Comparison of ENCODE assay signal across 11 mouse cellular contexts in the genomic region with DNA sequence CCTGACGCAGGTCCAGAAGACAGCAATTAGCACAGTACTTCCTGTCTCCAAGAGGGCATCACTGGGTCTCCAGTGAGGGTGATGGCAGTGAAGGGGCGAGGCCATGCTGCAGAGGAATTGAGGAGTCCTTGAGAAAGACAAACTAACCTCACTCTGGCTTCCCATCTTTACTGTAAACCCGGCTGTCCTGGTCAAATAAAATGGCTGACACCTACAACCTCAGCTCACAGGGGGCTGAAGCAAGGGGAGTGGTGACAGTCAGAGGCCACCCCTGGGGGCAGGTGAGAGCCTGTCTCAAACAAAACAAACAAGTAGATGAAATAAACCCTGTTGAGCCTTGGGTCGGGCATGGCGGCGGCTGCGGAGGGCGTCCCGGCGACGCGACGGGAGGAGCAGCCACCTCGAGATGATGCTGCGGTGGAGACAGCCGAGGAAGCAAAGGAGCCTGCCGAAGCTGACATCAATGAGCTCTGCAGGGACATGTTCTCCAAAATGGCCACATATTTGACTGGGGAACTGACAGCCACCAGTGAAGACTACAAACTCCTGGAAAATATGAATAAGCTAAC. TPM values are rescaled to one million over a fixed set of nuclear protein-coding genes. Genes with fewer than 3 reads are reported as not detected.
DNase-seq lines count a peak whose midpoint lies in the region; ATAC-seq and TF ChIP-seq lines count a peak whose summit lies in the region.
"Had no signal": no experiment of that assay in that cellular context is flagged by ENCODE, and none has a peak within 500 bp of the region (broad histone marks: within the 10 kb centered on the region; RNA-seq: fewer than 3 reads in every experiment).

No protein-coding gene starts in this region.

- no peaks in the 10 kb centered on the region for H3K36me3 ChIP-seq in heart, embryonic 10.5 days
- H3K36me3 ChIP-seq in heart, postnatal 0 days (replicated peaks; ENCODE audit: control insufficient read depth, insufficient read depth, low read length), result no peaks in the 10 kb centered on the region
- H3K36me3 ChIP-seq in liver, embryonic 14.5 days (replicated peaks; ENCODE audit: control insufficient read depth, insufficient read depth, low read depth), result no peaks in the 10 kb centered on the region
- no peaks in the 10 kb centered on the region for H3K36me3 ChIP-seq in midbrain, embryonic 16.5 days (ENCODE audit: control insufficient read depth, insufficient read depth, low read length)
- H3K36me3 ChIP-seq: forebrain, embryonic 12.5 days had no signal

- DNase-seq in heart, embryonic 10.5 days (ENCODE audit: low spot score), result no peak
- no peak for DNase-seq in heart, adult 8-10 months (ENCODE audit: low spot score)
- no peak for DNase-seq in heart, postnatal 0 days (ENCODE audit: low spot score)
- DNase-seq in liver, embryonic 14.5 days (ENCODE audit: low read depth in 3 of 3, low spot score in 3 of 3), result no peak
- DNase-seq in embryo, embryonic 10 days (ENCODE audit: low spot score), result no peak
- DNase-seq in adrenal gland, postnatal 14 days, result no peak
- DNase-seq: kidney, adult 9 months had no signal

- no peaks in the 10 kb centered on the region for H3K9me3 ChIP-seq in heart, embryonic 10.5 days
- no peaks in the 10 kb centered on the region for H3K9me3 ChIP-seq in heart, postnatal 0 days (replicated peaks; ENCODE audit: control insufficient read depth, low read length)
- no peaks in the 10 kb centered on the region for H3K9me3 ChIP-seq in liver, embryonic 14.5 days (ENCODE audit: control insufficient read depth, low read length)
- no peaks in the 10 kb centered on the region for H3K9me3 ChIP-seq in midbrain, embryonic 16.5 days (replicated peaks; ENCODE audit: control insufficient read depth, low read length, poor library complexity, severe bottlenecking)
- H3K9me3 ChIP-seq: forebrain, embryonic 12.5 days had no signal

- peaks cover 29% of the 10 kb centered on the region for H3K4me1 ChIP-seq in heart, embryonic 10.5 days
- peaks cover 29% of the 10 kb centered on the region for H3K4me1 ChIP-seq in heart, postnatal 0 days (ENCODE audit: control insufficient read depth, insufficient read depth)
- H3K4me1 ChIP-seq in liver, embryonic 14.5 days (replicated peaks; ENCODE audit: control insufficient read depth in 2 of 2, insufficient read depth in 2 of 2, low read length in 1 of 2), result peaks cover 0 to 6% of the 10 kb centered on the region in 2 experiments; a peak in 1 of 4 replicates
- peaks cover 4% of the 10 kb centered on the region; the same call in 1 of the 2 replicates for H3K4me1 ChIP-seq in midbrain, embryonic 16.5 days (ENCODE audit: control insufficient read depth, insufficient read depth, low read length)

- H3K9ac ChIP-seq in heart, postnatal 0 days (replicated peaks; ENCODE audit: low read depth, low read length), result no peak overlapping the region
- no peak overlapping the region for H3K9ac ChIP-seq in liver, embryonic 14.5 days (replicated peaks)
- no peak overlapping the region for H3K9ac ChIP-seq in midbrain, embryonic 16.5 days (ENCODE audit: low read depth, low read length)
- H3K9ac ChIP-seq: forebrain, embryonic 12.5 days had no signal

- H3K4me3 ChIP-seq in heart, embryonic 10.5 days, result peak overlapping the region; percentile 54
- peak overlapping the region; percentile 22 for H3K4me3 ChIP-seq in heart, postnatal 0 days (ENCODE audit: low read depth, low read length)
- H3K4me3 ChIP-seq in liver, embryonic 14.5 days (ENCODE audit: insufficient read depth in 1 of 2, low read depth in 2 of 2, low read length in 2 of 2), result peak overlapping the region in 1 of 2 experiments; percentile 49; a peak in 3 of 4 replicates
- H3K4me3 ChIP-seq in midbrain, embryonic 16.5 days (ENCODE audit: low read depth, low read length), result no peak overlapping the region
- H3K4me3 ChIP-seq: forebrain, embryonic 12.5 days had no signal

- ATAC-seq in common myeloid progenitor, adult 5-6 weeks (replicated peaks; ENCODE audit: low read depth, poor library complexity, severe bottlenecking), result peak; percentile 46; the same call in 1 of the 2 replicates
- ATAC-seq in heart, postnatal 0 days (ENCODE audit: insufficient read depth, low read depth), result no peak
- no peak for ATAC-seq in liver, embryonic 14.5 days (ENCODE audit: insufficient read depth)
- ATAC-seq in midbrain, embryonic 16.5 days, result no peak

- TF ChIP-seq CTCF in heart, postnatal 0 days (IDR thresholded peaks at IDR 0.05; ENCODE audit: low read depth), result no peak
- TF ChIP-seq CTCF in liver, embryonic 14.5 days (IDR thresholded peaks at IDR 0.05; ENCODE audit: low read depth), result no peak

- H3K27ac ChIP-seq in heart, embryonic 10.5 days, result peak overlapping the region; percentile 81
- H3K27ac ChIP-seq in heart, postnatal 0 days (ENCODE audit: low read depth), result no peak overlapping the region
- no peak overlapping the region for H3K27ac ChIP-seq in liver, embryonic 14.5 days
- no peak overlapping the region for H3K27ac ChIP-seq in midbrain, embryonic 16.5 days (ENCODE audit: low read length)
- H3K27ac ChIP-seq: forebrain, embryonic 12.5 days had no signal

- H3K27me3 ChIP-seq in heart, embryonic 10.5 days (ENCODE audit: insufficient read depth, poor library complexity, severe bottlenecking), result no peaks in the 10 kb centered on the region
- H3K27me3 ChIP-seq in heart, postnatal 0 days (ENCODE audit: control insufficient read depth, insufficient read depth, low read length), result no peaks in the 10 kb centered on the region
- H3K27me3 ChIP-seq in liver, embryonic 14.5 days (ENCODE audit: control insufficient read depth, insufficient read depth, low read length), result no peaks in the 10 kb centered on the region
- no peaks in the 10 kb centered on the region for H3K27me3 ChIP-seq in midbrain, embryonic 16.5 days (ENCODE audit: control insufficient read depth, insufficient read depth, low read depth, low read length)
- H3K27me3 ChIP-seq: forebrain, embryonic 12.5 days had no signal

- TF ChIP-seq EP300 in heart, postnatal 0 days (IDR thresholded peaks at IDR 0.05; ENCODE audit: low read depth), result no peak
- TF ChIP-seq EP300 in liver, embryonic 14.5 days (IDR thresholded peaks at IDR 0.05; ENCODE audit: low read depth), result no peak

- WGBS in heart, embryonic 10.5 days, result 47% methylated on average over 17 of the region's 17 CpGs
- WGBS in heart, postnatal 0 days, result 40% methylated on average over 17 of the region's 17 CpGs
- 41% methylated on average over 16 of the region's 17 CpGs for WGBS in liver, embryonic 14.5 days (ENCODE audit: insufficient replicate concordance)
- 73% methylated on average over 17 of the region's 17 CpGs for WGBS in midbrain, embryonic 16.5 days

- peak overlapping the region; percentile 59 for H3K4me2 ChIP-seq in heart, postnatal 0 days (ENCODE audit: low read depth, low read length)
- H3K4me2 ChIP-seq in liver, embryonic 14.5 days (ENCODE audit: low read depth), result peak overlapping the region; percentile 49
- no peak overlapping the region for H3K4me2 ChIP-seq in midbrain, embryonic 16.5 days (ENCODE audit: low read length)
- H3K4me2 ChIP-seq: forebrain, embryonic 12.5 days; midbrain, embryonic 11.5 days had no signal

RNA-seq across cellular contexts. Expression of a gene that starts 57.1 kb away (rescaled TPM):
- polyA plus RNA-seq in heart, embryonic 10.5 days (2016; fragmentation: Nextera tagmentation; extraction: Ambion mirVana), result 0.29 and 0.36 TPM in 2 replicates
- total RNA-seq in heart, adult 8-10 months (2022), result under 1 TPM; 0.31 to 0.89 (median 0.65) TPM
- not detected in 2 replicates for total RNA-seq in common myeloid progenitor, adult 5-6 weeks (2017)
- 0.69 and 0.73 TPM in 2 replicates for total RNA-seq in heart, postnatal 0 days (2014; rRNA removed; ENCODE audit: low replicate concordance)
- 0.48 and 0.56 TPM in 2 replicates for polyA plus RNA-seq in heart, postnatal 0 days (2015; fragmentation: Nextera tagmentation; extraction: Ambion mirVana)
- 0.03 and 0.06 TPM in 2 replicates for polyA plus RNA-seq in liver, embryonic 14.5 days (2012; rRNA removed)
- polyA plus RNA-seq in liver, embryonic 14.5 days (2014; fragmentation: Nextera tagmentation; extraction: Ambion mirVana), result 0.19 and 0.21 TPM in 2 replicates
- 14.7 and 15.6 TPM in 2 replicates for polyA plus RNA-seq in midbrain, embryonic 16.5 days (2015; fragmentation: Nextera tagmentation; extraction: Ambion mirVana)
- 1.4 and 1.9 TPM in 2 replicates for total RNA-seq in adrenal gland, postnatal 14 days (2021)
